Comparison of ENCODE assay signal across 11 mouse cellular contexts in genomic region chr7:136379319-136379718, GRCm38 (mm10).
DNase-seq lines count a peak whose midpoint lies in the region; ATAC-seq and TF ChIP-seq lines count a peak whose summit lies in the region.
"Had no signal": no experiment of that assay in that cellular context is flagged by ENCODE, and none has a peak within 500 bp of the region (broad histone marks: within the 10 kb centered on the region; RNA-seq: fewer than 3 reads in every experiment).

No protein-coding gene starts in this region.

- H3K4me2 ChIP-seq in embryonic facial prominence, embryonic 14.5 days (ENCODE audit: low read depth, low read length), result no peak overlapping the region
- no peak overlapping the region for H3K4me2 ChIP-seq in limb, embryonic 11.5 days (ENCODE audit: low read depth, severe bottlenecking)
- H3K4me2 ChIP-seq: liver, embryonic 13.5 days had no signal

- no peaks in the 10 kb centered on the region for H3K9me3 ChIP-seq in embryonic facial prominence, embryonic 14.5 days (ENCODE audit: control insufficient read depth, low read length)
- no peaks in the 10 kb centered on the region for H3K9me3 ChIP-seq in limb, embryonic 11.5 days (ENCODE audit: control insufficient read depth, low read length)
- H3K9me3 ChIP-seq: liver, embryonic 13.5 days had no signal

- peaks cover 30% of the 10 kb centered on the region for H3K4me1 ChIP-seq in embryonic facial prominence, embryonic 14.5 days (ENCODE audit: control insufficient read depth, insufficient read depth, low read length)
- peaks cover 9% of the 10 kb centered on the region; the same call in 1 of the 2 replicates for H3K4me1 ChIP-seq in kidney, adult 2 months (ENCODE audit: control insufficient read depth, insufficient read depth, low read length)
- peaks cover 12% of the 10 kb centered on the region for H3K4me1 ChIP-seq in limb, embryonic 11.5 days (ENCODE audit: control insufficient read depth, insufficient read depth, low read length)
- H3K4me1 ChIP-seq: liver, embryonic 13.5 days had no signal

- no peak for TF ChIP-seq POLR2A in kidney, adult 2 months (IDR thresholded peaks at IDR 0.05; ENCODE audit: low read depth, low read length)

- H3K36me3 ChIP-seq in embryonic facial prominence, embryonic 14.5 days (ENCODE audit: control insufficient read depth, insufficient read depth, low read length), result no peaks in the 10 kb centered on the region
- H3K36me3 ChIP-seq in kidney, adult 2 months (ENCODE audit: control insufficient read depth, insufficient read depth, low read length), result no peaks in the 10 kb centered on the region
- H3K36me3 ChIP-seq in limb, embryonic 11.5 days (ENCODE audit: control insufficient read depth, insufficient read depth, low read length), result no peaks in the 10 kb centered on the region
- H3K36me3 ChIP-seq: liver, embryonic 13.5 days had no signal

- peak; percentile 82 for ATAC-seq in embryonic facial prominence, embryonic 14.5 days (ENCODE audit: low read depth)
- ATAC-seq in limb, embryonic 11.5 days (ENCODE audit: insufficient number of reproducible peaks, low FRiP score, low TSS enrichment, low read depth), result 0 out of 2 replicates have a peak, but pooled peaks have one; percentile 26
- ATAC-seq: Patski had no signal

- 28% methylated on average over 7 of the region's 7 CpGs for WGBS in embryonic facial prominence, embryonic 14.5 days
- WGBS in kidney, adult 2 months, result 47% methylated on average over 7 of the region's 7 CpGs
- WGBS in limb, embryonic 11.5 days, result 62% methylated on average over 7 of the region's 7 CpGs

- H3K27me3 ChIP-seq in embryonic facial prominence, embryonic 14.5 days (replicated peaks; ENCODE audit: control insufficient read depth, insufficient read depth, low read length), result no peaks in the 10 kb centered on the region
- no peaks in the 10 kb centered on the region for H3K27me3 ChIP-seq in kidney, adult 2 months (replicated peaks; ENCODE audit: control insufficient read depth, insufficient read depth, low read length)
- no peaks in the 10 kb centered on the region for H3K27me3 ChIP-seq in limb, embryonic 11.5 days (ENCODE audit: control insufficient read depth, insufficient read depth, low read length)
- H3K27me3 ChIP-seq: liver, embryonic 13.5 days; Patski had no signal

- H3K4me3 ChIP-seq in embryonic facial prominence, embryonic 14.5 days (ENCODE audit: low read depth, low read length), result no peak overlapping the region
- H3K4me3 ChIP-seq in kidney, adult 2 months (ENCODE audit: insufficient read depth, low read depth, low read length), result no peak overlapping the region
- no peak overlapping the region for H3K4me3 ChIP-seq in limb, embryonic 11.5 days (ENCODE audit: low read depth, low read length)
- H3K4me3 ChIP-seq: liver, embryonic 13.5 days had no signal

- H3K9ac ChIP-seq in embryonic facial prominence, embryonic 14.5 days (ENCODE audit: low read depth, low read length), result no peak overlapping the region
- H3K9ac ChIP-seq in limb, embryonic 11.5 days (ENCODE audit: low read length), result no peak overlapping the region
- H3K9ac ChIP-seq: liver, embryonic 13.5 days had no signal

- DNase-seq in heart, postnatal 4 days, result peak; percentile 33
- DNase-seq in heart, postnatal 25 days (ENCODE audit: low spot score), result no peak
- peak; percentile 93 for DNase-seq in embryonic facial prominence, embryonic 14.5 days (ENCODE audit: low spot score)
- DNase-seq in kidney, adult 2 months, result peak; percentile 71
- no peak for DNase-seq in limb, embryonic 11.5 days (ENCODE audit: low spot score)
- no peak for DNase-seq in frontal cortex, postnatal 25 days (ENCODE audit: low spot score in 2 of 2)
- DNase-seq in cerebellum, postnatal 14 days, result no peak
- DNase-seq: cerebellum, postnatal 25 days; liver, embryonic 13.5 days; midbrain, embryonic 14.5 days had no signal

- intact Hi-C loops in heart, postnatal 25 days (cut with DNase I), result no loop called here

- TF ChIP-seq CTCF in kidney, adult 2 months (conservative IDR thresholded peaks at IDR 0.05; ENCODE audit: insufficient read depth, insufficient read length, low read depth, low read length), result no peak

- H3K27ac ChIP-seq in embryonic facial prominence, embryonic 14.5 days (replicated peaks; ENCODE audit: low read depth, low read length), result peak overlapping the region; percentile 59; the same call in 1 of the 2 replicates
- H3K27ac ChIP-seq in kidney, adult 2 months (ENCODE audit: insufficient read depth, low read depth, low read length), result no peak overlapping the region
- H3K27ac ChIP-seq in limb, embryonic 11.5 days (replicated peaks; ENCODE audit: low read depth, low read length), result no peak overlapping the region
- H3K27ac ChIP-seq: liver, embryonic 13.5 days had no signal

Comparison
In these comparisons a context has a peak if more than half of its experiments do, and no peak if none do; other contexts are left out.
1. DNase-seq: peak in heart, postnatal 4 days (single experiment), embryonic facial prominence, embryonic 14.5 days (single experiment) and kidney, adult 2 months (single experiment); none in heart, postnatal 25 days (single experiment), limb, embryonic 11.5 days (single experiment), frontal cortex, postnatal 25 days (0 of 2) and cerebellum, postnatal 14 days (0 of 2).